Mouse (Mus musculus): ENCODE measurements around the gene Itgb5.

DNA sequence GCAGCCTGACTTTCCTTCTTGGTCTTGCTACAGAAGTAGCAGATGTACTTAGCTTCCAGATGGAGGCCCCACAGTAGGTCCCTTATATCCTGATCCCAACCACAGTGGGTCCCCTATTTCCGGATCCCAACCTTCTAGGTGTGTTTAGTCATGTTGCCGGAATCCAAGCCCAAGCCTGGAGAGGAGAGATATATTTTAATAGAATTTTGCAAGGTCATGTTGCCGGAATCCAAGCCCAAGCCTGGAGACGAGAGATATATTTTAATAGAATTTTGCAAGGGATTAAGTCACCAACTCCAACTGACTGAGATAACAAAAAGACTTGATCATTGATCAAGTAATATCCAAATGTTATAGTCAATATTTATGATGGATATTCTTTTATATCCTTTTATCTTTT, 51.3 kb downstream of the Itgb5 start:
- TF ChIP-seq CTCF (IDR thresholded peaks at IDR 0.05; ENCODE audit: extremely low read depth, insufficient read depth, low read length) (no peak), POLR2A (IDR thresholded peaks at IDR 0.05; ENCODE audit: extremely low read depth, insufficient read depth, low read length) (no peak)
